Mouse (Mus musculus) midbrain, embryonic 13.5 days (tissue): ENCODE results near the gene Gprin2. TPM values are rescaled to one million over a fixed set of nuclear protein-coding genes. Genes with fewer than 3 reads are reported as not detected.

ENCODE experiments used
- ATAC-seq: fragments of 200-750 bp; cut with Nextera tagmentation; 2 replicates; pipeline ENCODE4 v1.8.0; 2017; ENCODE audit warnings: mild to moderate bottlenecking, moderate TSS enrichment, moderate library complexity
- H3K27ac ChIP-seq: fragments of 300-500 bp; sonication (generic); 2 replicates; pipeline ENCODE4 v1.5.1; 2015; ENCODE audit warnings: inconsistent platforms, mild to moderate bottlenecking, moderate library complexity
- H3K27me3 ChIP-seq: fragments of 300-500 bp; sonication (generic); 2 replicates; pipeline ENCODE4 v1.6.1; 2015; ENCODE audit warnings: mild to moderate bottlenecking, inconsistent platforms
- H3K36me3 ChIP-seq: fragments of 300-500 bp; sonication (generic); 2 replicates; pipeline ENCODE4 v1.6.1; 2015; ENCODE audit warnings: mild to moderate bottlenecking, inconsistent platforms
- H3K4me1 ChIP-seq: fragments of 300-500 bp; sonication (generic); replicated peaks from 2 replicates; pipeline ENCODE4 v1.6.1; 2015; ENCODE audit warnings: inconsistent platforms
- H3K4me2 ChIP-seq: fragments of 300-500 bp; sonication (generic); replicated peaks from 2 replicates; pipeline ENCODE4 v1.6.1; 2015; ENCODE audit warnings: moderate library complexity, mild to moderate bottlenecking, inconsistent platforms
- H3K4me3 ChIP-seq: fragments of 300-500 bp; sonication (generic); replicated peaks from 2 replicates; pipeline ENCODE4 v1.5.1; 2015; ENCODE audit warnings: mild to moderate bottlenecking, inconsistent platforms
- H3K9ac ChIP-seq: fragments of 300-500 bp; sonication (generic); replicated peaks from 2 replicates; pipeline ENCODE4 v1.6.1; 2015; ENCODE audit warnings: mild to moderate bottlenecking, inconsistent platforms
- H3K9me3 ChIP-seq: fragments of 300-500 bp; sonication (generic); 2 replicates; pipeline ENCODE4 v1.6.1; 2016; ENCODE audit warnings: mild to moderate bottlenecking, inconsistent platforms
- WGBS: fragments of 180-500 bp; shearing (Covaris S2); methylation state at CpG from one replicate; pipeline ENCODE4 v1.1.7; 2015; 5-methylcytosine and 5-hydroxymethylcytosine counted together
- polyA plus RNA-seq: library from polyadenylated mRNA; unstranded; fragments of >200 nt; fragmentation: Nextera tagmentation; extraction: Ambion mirVana; gene quantifications from 2 replicates; pipeline ENCODE4 v1.2.1, GENCODE M21; 2015

The Gprin2 gene
- polyA plus RNA-seq, 1 experiment from 2014 or later: 5.3 TPM

DNA sequence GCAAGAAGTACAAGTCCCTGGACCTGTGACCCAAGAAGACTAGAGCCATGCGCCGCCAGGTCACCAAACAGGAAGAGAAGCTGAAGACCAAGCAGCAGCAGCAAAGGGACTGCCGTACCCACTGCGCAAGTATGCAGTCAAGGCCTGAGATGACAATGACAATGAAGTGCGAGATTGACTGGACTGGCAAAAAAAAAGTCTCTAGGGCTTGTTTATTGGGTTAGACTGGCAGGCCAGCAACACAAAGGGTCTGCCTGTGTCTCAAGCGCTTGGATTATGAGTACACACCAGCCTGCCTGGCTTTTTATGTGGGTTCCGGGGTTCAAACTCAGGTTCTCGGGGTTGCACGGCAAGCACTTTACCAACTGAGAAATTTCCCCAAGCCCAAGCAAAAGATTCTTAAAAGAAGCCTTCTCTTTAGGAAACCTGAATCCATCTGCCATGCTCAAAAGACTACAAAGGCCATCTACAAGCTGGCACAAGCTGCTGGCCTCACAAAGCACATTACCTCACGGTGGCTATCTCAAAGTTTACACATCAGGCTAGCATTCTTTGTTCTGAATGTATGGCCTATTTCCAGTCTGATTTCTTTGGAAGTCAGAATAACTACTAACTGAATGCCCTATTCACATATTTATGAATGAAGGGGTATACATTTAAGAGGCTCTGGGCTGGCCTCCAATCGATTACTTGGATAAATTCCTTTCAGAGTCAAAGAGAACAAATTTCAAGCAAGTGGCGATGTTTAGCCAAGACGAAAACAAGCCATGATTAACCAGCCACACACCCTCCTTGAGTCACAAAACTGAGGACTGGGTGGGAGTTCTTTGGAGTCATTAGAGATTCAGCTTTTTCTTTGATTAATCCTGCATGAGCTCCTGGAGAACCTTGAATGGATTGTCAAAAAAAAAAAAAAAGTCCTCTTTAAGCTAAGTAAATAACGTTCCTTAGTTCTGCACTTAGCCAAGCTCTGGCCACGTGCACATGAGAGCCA, 61.5 kb downstream of the Gprin2 start:
- 75% methylated on average over 15 of the region's 15 CpGs for WGBS
- no peak overlapping the region for H3K27ac ChIP-seq
- no peak overlapping the region for H3K4me3 ChIP-seq
- no peak overlapping the region for H3K4me2 ChIP-seq
- no peak for ATAC-seq
- no peak overlapping the region for H3K9ac ChIP-seq
- H3K4me1 ChIP-seq: no peaks in the 10 kb centered on the region
- H3K27me3 ChIP-seq: no peaks in the 10 kb centered on the region
- H3K9me3 ChIP-seq: no peaks in the 10 kb centered on the region
- no peaks in the 10 kb centered on the region for H3K36me3 ChIP-seq

Other genes with a start within 250 kb of the Gprin2 start
- gene Rbp3, start 247.7 kb downstream of the Gprin2 start, polyA plus RNA-seq: not detected in 2 replicates
- gene Zfp488, start 222.9 kb downstream of the Gprin2 start, polyA plus RNA-seq: 0.46 and 0.54 TPM in 2 replicates
- gene Gm30083, start 186.5 kb downstream of the Gprin2 start, polyA plus RNA-seq: not detected in 2 replicates
- not detected in 2 replicates for gene Gm5460, start 184.9 kb downstream of the Gprin2 start, polyA plus RNA-seq
- gene Antxrl, start 148.9 kb downstream of the Gprin2 start, polyA plus RNA-seq: not detected in 2 replicates
- not detected in 2 replicates for gene Anxa8, start 115.7 kb downstream of the Gprin2 start, polyA plus RNA-seq
- not detected in 2 replicates for gene A630023A22Rik, start 98.9 kb downstream of the Gprin2 start, polyA plus RNA-seq
- gene Npy4r, start 49.2 kb downstream of the Gprin2 start, polyA plus RNA-seq: 0.11 and 0.14 TPM in 2 replicates
- gene Syt15, start 17.9 kb upstream of the Gprin2 start, polyA plus RNA-seq: 0.49 and 0.63 TPM in 2 replicates
- gene Shld2, start 108.8 kb upstream of the Gprin2 start, polyA plus RNA-seq: 6.4 and 7.2 TPM in 2 replicates
- 79.2 and 91.7 TPM in 2 replicates for gene Glud1, start 109.1 kb upstream of the Gprin2 start, polyA plus RNA-seq
- gene Fam25c, start 153.8 kb upstream of the Gprin2 start, polyA plus RNA-seq: not detected in 2 replicates
- gene Sncg, start 173.1 kb upstream of the Gprin2 start, polyA plus RNA-seq: 57.7 and 61.2 TPM in 2 replicates
- gene Mmrn2, start 173.8 kb upstream of the Gprin2 start, polyA plus RNA-seq: 4.9 and 5.5 TPM in 2 replicates